Mouse (Mus musculus) lung, postnatal 4 days (tissue): ENCODE data around the gene Adamtsl5.

Experiments
- DNase-seq, 2 experiments: peaks; one replicate each; pipeline ENCODE4 v3.0.0; 2021

The Adamtsl5 gene

GRCm38 (mm10) chr10:80292251-80293146 lies 55.7 kb downstream of the Adamtsl5 start, which contains the start of gene Rps15:
TSS of gene Rps15 (plus strand) at chr10:80292453.
- peak; percentile 97 for DNase-seq
